Mouse (Mus musculus) G1E-ER4 (cell line): ENCODE results near the gene Armcx3. TPM values are rescaled to one million over a fixed set of nuclear protein-coding genes. Genes with fewer than 3 reads are reported as not detected.

Source experiments
- GATA1 ChIP-seq: IDR thresholded peaks from one replicate; pipeline ENCODE4 v1.8.0; 2012; ENCODE audit warnings: low read length, inconsistent platforms
- polyA plus RNA-seq: library from polyadenylated mRNA; stranded (reverse); fragments of >175 nt; gene quantifications from 2 replicates; pipeline ENCODE4 v1.2.3, GENCODE M21; 2012

Gene Armcx3
- polyA plus RNA-seq, result not detected in 2 replicates

GRCm38 (mm10) chrX:134756434-134757292, at the start of gene Armcx3:
Gene Armcx3, plus strand, starts transcription at chrX:134756595.
- no peak for TF ChIP-seq GATA1

- TF ChIP-seq GATA1, result no peak
Measured at GRCm38 (mm10) chrX:134716863-134717262, 39.5 kb upstream of the Armcx3 start.

DNA sequence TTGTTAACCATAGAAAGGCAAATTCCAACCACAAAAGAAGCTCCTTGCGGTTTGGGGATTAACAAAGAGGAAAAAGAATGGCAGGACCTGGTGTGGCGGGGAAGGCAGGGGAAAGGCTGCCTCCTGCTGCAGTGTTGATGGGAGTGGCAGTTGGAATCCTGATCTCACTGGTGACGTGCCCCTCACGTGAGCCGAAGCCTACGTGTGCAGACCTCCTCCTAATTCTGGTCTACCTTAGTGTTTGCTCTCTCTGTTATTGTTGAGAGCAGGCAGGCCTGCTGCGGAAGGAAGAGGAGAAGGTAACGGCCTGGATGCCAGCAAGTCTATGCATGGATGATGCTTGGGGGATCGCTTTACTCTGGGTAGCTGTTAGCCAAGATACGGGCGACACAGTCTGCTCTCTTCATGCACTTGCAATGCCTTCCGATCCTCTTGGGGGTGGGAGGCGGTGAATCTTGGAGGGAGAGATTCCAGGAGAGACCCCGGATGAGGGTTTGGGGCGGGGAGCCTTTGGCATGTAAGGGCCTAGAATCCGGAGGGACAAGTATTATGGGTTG, 38.6 kb upstream of the Armcx3 start, which contains the start of gene Armcx1:
Gene Armcx1, plus strand, starts transcription at position 212 of the 557 bp plus-strand sequence.
- no peak for TF ChIP-seq GATA1

- no peak for TF ChIP-seq GATA1
Measured at GRCm38 (mm10) chrX:134718524-134718923, 37.9 kb upstream of the Armcx3 start.

GRCm38 (mm10) chrX:134729778-134730177, 26.6 kb upstream of the Armcx3 start:
- no peak for TF ChIP-seq GATA1

DNA sequence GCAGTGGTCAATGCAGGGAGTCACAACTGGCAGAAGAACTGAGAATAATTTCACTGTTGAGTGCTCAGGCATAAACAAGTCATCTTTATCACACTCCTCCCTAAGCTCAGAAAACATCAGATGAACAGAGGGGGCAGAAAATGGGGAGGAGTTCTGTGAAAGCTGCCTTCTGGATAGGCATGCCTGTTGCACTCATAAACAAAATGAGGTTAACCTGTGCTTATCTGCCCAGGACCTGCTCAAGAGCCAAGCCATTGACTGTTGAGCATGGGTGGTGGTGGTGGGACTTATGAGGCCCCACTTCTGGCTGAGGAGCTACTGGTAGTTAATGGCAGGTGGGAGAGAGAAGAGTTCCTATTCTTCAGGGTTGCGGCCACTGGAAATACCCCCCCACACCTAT, 18.6 kb upstream of the Armcx3 start:
- no peak for TF ChIP-seq GATA1

- no peak for TF ChIP-seq GATA1
Measured at GRCm38 (mm10) chrX:134739160-134739559, 17.2 kb upstream of the Armcx3 start.

- TF ChIP-seq GATA1, result no peak
Measured at GRCm38 (mm10) chrX:134741862-134742261, 14.5 kb upstream of the Armcx3 start.

DNA sequence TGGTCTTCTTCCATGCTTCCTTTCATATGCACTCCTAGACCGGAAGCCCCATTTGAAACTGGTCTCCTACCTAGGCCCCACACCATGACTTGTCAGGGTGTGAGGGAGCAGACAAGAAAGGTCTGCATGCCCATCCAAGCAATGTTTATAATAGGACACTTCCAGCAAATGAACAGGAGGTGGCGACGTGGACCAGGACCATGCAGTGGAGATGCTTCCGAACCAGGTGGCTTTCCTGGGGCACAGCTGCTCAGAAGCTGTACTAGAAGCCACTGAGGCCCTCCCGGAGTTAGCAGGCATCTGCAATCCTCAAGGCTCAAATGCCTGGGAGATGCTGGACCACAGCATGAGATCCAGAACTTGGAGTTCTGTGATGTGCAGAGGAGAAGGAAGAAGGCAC, 9.9 kb upstream of the Armcx3 start:
- TF ChIP-seq GATA1, result no peak

- no peak for TF ChIP-seq GATA1
Measured at GRCm38 (mm10) chrX:134750764-134751592, 5.4 kb upstream of the Armcx3 start, which contains the start of gene Armcx6. Gene Armcx6, minus strand, starts transcription at chrX:134751417.

GRCm38 (mm10) chrX:134751910-134752309, 4.5 kb upstream of the Armcx3 start:
- no peak for TF ChIP-seq GATA1

GRCm38 (mm10) chrX:134752584-134752983, 3.8 kb upstream of the Armcx3 start:
- TF ChIP-seq GATA1, result no peak

DNA sequence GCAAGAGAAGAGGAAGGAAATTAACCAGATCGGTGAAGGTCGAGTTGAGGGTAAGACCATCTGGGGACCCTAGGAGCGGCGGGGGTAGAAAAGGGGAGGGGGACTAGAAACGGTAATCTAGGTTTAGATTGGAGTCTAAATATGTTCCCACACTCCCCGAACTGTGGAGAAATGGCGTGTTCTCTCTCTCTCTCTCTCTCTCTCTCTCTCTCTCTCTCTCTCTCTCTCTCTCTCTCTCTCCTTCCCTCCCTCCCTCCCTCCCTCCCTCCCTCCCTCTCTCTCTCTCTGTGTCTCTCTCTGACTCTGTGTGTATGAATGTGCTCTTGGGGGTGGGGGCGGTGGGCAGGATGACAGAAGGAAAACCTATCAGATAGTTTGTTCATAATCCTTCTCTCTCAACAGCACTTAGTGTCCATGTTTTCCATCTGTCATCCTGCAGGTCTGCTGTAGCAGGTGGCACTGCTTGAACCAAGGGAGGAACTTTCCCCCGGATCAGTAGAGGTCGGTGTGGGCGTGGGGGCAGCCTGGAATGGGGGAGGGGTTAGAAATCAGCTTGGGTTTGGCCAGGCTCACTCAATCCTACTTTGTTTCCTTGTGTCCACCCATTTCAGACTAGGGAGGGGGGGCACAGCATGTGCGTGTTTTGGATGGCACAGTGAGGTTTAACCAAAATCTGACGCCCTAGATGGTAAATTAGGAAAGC, 1.0 kb downstream of the Armcx3 start:
- TF ChIP-seq GATA1, result no peak

DNA sequence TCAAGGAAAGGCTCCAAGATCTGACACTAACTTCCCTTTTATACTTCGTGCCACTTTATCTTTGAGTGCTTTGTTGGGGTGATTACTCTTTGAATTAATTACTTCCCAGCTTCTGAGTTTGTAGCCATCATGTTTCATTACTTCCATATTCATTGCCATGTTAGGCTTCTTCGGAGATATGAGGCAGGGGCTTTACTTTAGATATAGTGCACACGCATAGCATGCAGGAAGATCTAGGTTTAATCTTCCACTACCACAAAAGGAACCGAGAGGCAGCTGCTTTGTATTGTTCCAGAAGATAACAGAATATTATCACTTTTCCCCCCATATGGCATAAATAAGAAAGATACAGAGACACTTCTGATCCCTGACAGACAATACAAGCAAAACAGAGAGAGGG, 31.3 kb downstream of the Armcx3 start:
- no peak for TF ChIP-seq GATA1

DNA sequence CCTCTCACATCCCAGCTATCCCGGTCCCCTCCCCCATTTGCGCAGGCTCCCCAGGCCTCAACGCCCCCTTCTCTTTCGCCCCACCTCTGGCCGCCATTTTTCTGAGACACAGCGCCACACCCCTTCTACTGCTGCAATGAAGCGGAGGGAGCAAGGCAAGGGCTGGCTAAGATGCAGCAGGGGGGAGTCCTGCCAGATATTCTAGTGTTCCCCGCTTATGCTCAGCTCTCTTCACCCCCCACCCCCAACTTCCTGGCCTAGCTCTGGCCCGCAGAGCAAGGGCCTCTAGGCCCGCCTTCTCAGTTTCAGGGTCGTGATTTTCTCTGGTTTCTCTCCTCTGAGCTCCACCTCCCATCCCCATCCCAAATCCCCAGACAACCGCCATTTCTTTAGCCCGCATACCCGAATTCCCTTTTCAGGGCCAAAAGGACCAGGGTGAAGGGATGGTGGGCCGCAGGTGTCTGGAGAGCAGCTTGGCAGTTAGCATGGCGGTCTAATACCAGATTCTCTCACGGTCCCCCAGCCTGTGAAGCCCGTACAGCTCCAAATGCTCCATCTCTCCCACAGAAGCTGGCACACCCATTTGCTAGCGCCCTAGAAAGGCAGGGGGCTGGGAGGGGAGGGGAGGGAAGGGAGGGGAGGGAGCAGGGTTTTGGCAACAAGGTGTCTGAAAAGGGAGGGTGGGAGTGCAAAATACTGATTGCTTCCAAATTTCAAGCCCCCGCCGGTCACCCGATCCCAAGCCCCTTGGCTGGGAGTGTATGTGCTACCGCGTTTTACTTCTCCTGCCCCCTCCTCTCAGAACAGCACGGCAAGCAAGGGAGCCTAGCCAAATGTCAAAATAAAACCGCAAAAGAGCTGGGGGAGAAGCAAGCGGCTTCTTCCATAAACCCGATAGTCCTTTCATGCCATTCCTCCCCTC, 51.7 kb downstream of the Armcx3 start:
- no peak for TF ChIP-seq GATA1
